Mouse (Mus musculus) adipocyte (in vitro differentiated cells): ENCODE measurements around the gene Arl8b.
A peak's percentile ranks its signal among the peaks of the same experiment; 100 is the strongest.

ENCODE experiments used
- DNase-seq: peaks from one replicate; pipeline ENCODE4 v3.0.0-alpha.2; 2016; ENCODE audit warnings: low spot score

The Arl8b gene

GRCm38 (mm10) chr6:108784796-108785195 is 1.9 kb downstream of the Arl8b start:
- DNase-seq, result peak; percentile 31

- DNase-seq, result no peak
Observed at GRCm38 (mm10) chr6:108785551-108785950, 2.7 kb downstream of the Arl8b start.

- no peak for DNase-seq
Observed at GRCm38 (mm10) chr6:108791498-108791897, 8.6 kb downstream of the Arl8b start.

- DNase-seq, result no peak
Observed at GRCm38 (mm10) chr6:108795912-108796311, 13.0 kb downstream of the Arl8b start.

- DNase-seq, result peak; percentile 60
Observed at GRCm38 (mm10) chr6:108796706-108797105, 13.8 kb downstream of the Arl8b start.

- DNase-seq, result no peak
Observed at GRCm38 (mm10) chr6:108805194-108805593, 22.3 kb downstream of the Arl8b start.

- DNase-seq, result no peak
Observed at GRCm38 (mm10) chr6:108805871-108806270, 23.0 kb downstream of the Arl8b start.

- DNase-seq, result no peak
Observed at GRCm38 (mm10) chr6:108807446-108807845, 24.5 kb downstream of the Arl8b start.

- no peak for DNase-seq
Observed at GRCm38 (mm10) chr6:108808786-108809185, 25.9 kb downstream of the Arl8b start.

GRCm38 (mm10) chr6:108810237-108810636 is 27.3 kb downstream of the Arl8b start:
- no peak for DNase-seq

GRCm38 (mm10) chr6:108812134-108812533 is 29.2 kb downstream of the Arl8b start:
- no peak for DNase-seq

- DNase-seq, result no peak
Observed at GRCm38 (mm10) chr6:108817510-108817909, 34.6 kb downstream of the Arl8b start.

- DNase-seq, result no peak
Observed at GRCm38 (mm10) chr6:108824816-108825545, 42.1 kb downstream of the Arl8b start.

GRCm38 (mm10) chr6:108826070-108826469 is 43.2 kb downstream of the Arl8b start:
- DNase-seq, result no peak

GRCm38 (mm10) chr6:108827336-108827920 is 44.5 kb downstream of the Arl8b start:
- DNase-seq, result no peak

- peak; percentile 98 for DNase-seq
Observed at GRCm38 (mm10) chr6:108828234-108828868, 45.5 kb downstream of the Arl8b start, which contains the start of gene Edem1. Gene Edem1, plus strand, starts transcription at chr6:108828641.

- DNase-seq, result peak; percentile 47
Observed at GRCm38 (mm10) chr6:108828872-108829271, 46.0 kb downstream of the Arl8b start.

- peak; percentile 72 for DNase-seq
Observed at GRCm38 (mm10) chr6:108829386-108830370, 46.8 kb downstream of the Arl8b start.

GRCm38 (mm10) chr6:108832170-108832569 is 49.3 kb downstream of the Arl8b start:
- DNase-seq, result peak; percentile 50

GRCm38 (mm10) chr6:108832989-108833388 is 50.1 kb downstream of the Arl8b start:
- no peak for DNase-seq

GRCm38 (mm10) chr6:108833963-108834697 is 51.2 kb downstream of the Arl8b start:
- DNase-seq, result no peak
